Mouse (Mus musculus) ES-E14 (cell line): ENCODE measurements around the gene Gm3250.
"Not testable (repeated sequence)": the region's sequence is repeated elsewhere in the genome, so short reads cannot be mapped to it uniquely, and the experiment has no call there.

Experiments
- CHD2 ChIP-seq: IDR thresholded peaks from 2 replicates; pipeline ENCODE4 v1.6.1; 2014; ENCODE audit warnings: mild to moderate bottlenecking, low read depth, low read length, inconsistent platforms
- HCFC1 ChIP-seq: IDR thresholded peaks from 2 replicates; pipeline ENCODE4 v1.6.1; 2012; ENCODE audit warnings: low read length, inconsistent platforms, borderline replicate concordance; ENCODE audit not compliant: insufficient read depth
- MAFK ChIP-seq: IDR thresholded peaks from 2 replicates; pipeline ENCODE4 v1.6.1; 2014; ENCODE audit warnings: mild to moderate bottlenecking, low read depth, low read length, inconsistent platforms; ENCODE audit not compliant: insufficient read depth
- ZNF384 ChIP-seq: IDR thresholded peaks from 2 replicates; pipeline ENCODE4 v1.6.1; 2012; ENCODE audit warnings: low read depth, low read length, inconsistent platforms

- not testable (repeated sequence) for TF ChIP-seq MAFK, HCFC1, ZNF384, CHD2
These were observed at the start of gene Gm3250 for GRCm38 (mm10) chr10:77782442-77782841.
